Mouse (Mus musculus) liver, embryonic 12.5 days (tissue): ENCODE data around the gene Pakap. TPM values are rescaled to one million over a fixed set of nuclear protein-coding genes. Genes with fewer than 3 reads are reported as not detected.

Experiments
- ATAC-seq: fragments of 200-750 bp; cut with Nextera tagmentation; 2 replicates; pipeline ENCODE4 v1.8.0; 2017; ENCODE audit warnings: moderate number of reproducible peaks, mild to moderate bottlenecking, moderate library complexity
- H3K27ac ChIP-seq: fragments of 300-500 bp; sonication (generic); 2 replicates; pipeline ENCODE4 v1.5.1; 2016; ENCODE audit warnings: mild to moderate bottlenecking
- H3K27me3 ChIP-seq: fragments of 300-500 bp; sonication (generic); replicated peaks from 2 replicates; pipeline ENCODE4 v1.6.1; 2016; ENCODE audit warnings: mild to moderate bottlenecking, moderate library complexity
- H3K36me3 ChIP-seq: fragments of 300-500 bp; sonication (generic); 2 replicates; pipeline ENCODE4 v1.6.1; 2016; ENCODE audit warnings: mild to moderate bottlenecking, moderate library complexity
- H3K4me1 ChIP-seq: fragments of 300-500 bp; sonication (generic); 2 replicates; pipeline ENCODE4 v1.6.1; 2016
- H3K4me2 ChIP-seq: fragments of 300-500 bp; sonication (generic); 2 replicates; pipeline ENCODE4 v1.6.1; 2016; ENCODE audit warnings: mild to moderate bottlenecking, moderate library complexity
- H3K4me3 ChIP-seq: fragments of 300-500 bp; sonication (generic); 2 replicates; pipeline ENCODE4 v1.5.1; 2016; ENCODE audit warnings: mild to moderate bottlenecking, moderate library complexity
- H3K9ac ChIP-seq: fragments of 300-500 bp; sonication (generic); 2 replicates; pipeline ENCODE4 v1.6.1; 2016; ENCODE audit warnings: mild to moderate bottlenecking, moderate library complexity
- H3K9me3 ChIP-seq: fragments of 300-500 bp; sonication (generic); replicated peaks from 2 replicates; pipeline ENCODE4 v1.6.1; 2016; ENCODE audit warnings: mild to moderate bottlenecking, moderate library complexity
- WGBS: fragments of 180-500 bp; shearing (Covaris S2); methylation state at CpG from one replicate; pipeline ENCODE4 v1.1.7; 2016; ENCODE audit not compliant: insufficient replicate concordance; 5-methylcytosine and 5-hydroxymethylcytosine counted together
- polyA plus RNA-seq: library from polyadenylated mRNA; unstranded; fragments of >200 nt; fragmentation: Nextera tagmentation; extraction: Ambion mirVana; gene quantifications from 2 replicates; pipeline ENCODE4 v1.2.1, GENCODE M21; 2016

Gene Pakap
- polyA plus RNA-seq, 1 experiment from 2014 or later: 2.1 TPM

DNA sequence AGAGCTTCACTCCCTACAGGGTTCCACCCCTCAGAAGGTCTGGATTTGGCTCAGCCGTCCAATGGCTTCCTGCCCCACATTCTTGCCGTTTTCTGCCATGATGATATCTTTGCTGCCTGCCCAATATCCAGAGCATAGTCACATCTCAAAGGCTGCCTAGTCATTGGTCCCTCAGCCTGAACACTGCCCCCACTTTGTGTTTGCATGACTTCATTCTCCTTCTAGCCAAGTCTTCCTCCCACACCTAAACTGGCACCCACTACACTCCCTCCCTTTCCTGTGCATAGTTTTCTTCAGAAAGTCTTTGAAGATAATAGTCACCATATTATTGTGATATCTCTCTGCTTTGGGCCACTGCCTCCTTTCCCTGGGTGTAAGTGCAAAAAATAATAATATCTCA lies 10.9 kb upstream of the Pakap start:
- no peak overlapping the region for H3K4me2 ChIP-seq
- H3K4me3 ChIP-seq: no peak overlapping the region
- H3K27ac ChIP-seq: no peak overlapping the region
- no peaks in the 10 kb centered on the region for H3K9me3 ChIP-seq
- no peaks in the 10 kb centered on the region for H3K27me3 ChIP-seq
- 59% methylated on average over 2 of the region's 2 CpGs for WGBS
- no peaks in the 10 kb centered on the region for H3K4me1 ChIP-seq
- no peak for ATAC-seq
- no peak overlapping the region for H3K9ac ChIP-seq
- H3K36me3 ChIP-seq: no peaks in the 10 kb centered on the region

DNA sequence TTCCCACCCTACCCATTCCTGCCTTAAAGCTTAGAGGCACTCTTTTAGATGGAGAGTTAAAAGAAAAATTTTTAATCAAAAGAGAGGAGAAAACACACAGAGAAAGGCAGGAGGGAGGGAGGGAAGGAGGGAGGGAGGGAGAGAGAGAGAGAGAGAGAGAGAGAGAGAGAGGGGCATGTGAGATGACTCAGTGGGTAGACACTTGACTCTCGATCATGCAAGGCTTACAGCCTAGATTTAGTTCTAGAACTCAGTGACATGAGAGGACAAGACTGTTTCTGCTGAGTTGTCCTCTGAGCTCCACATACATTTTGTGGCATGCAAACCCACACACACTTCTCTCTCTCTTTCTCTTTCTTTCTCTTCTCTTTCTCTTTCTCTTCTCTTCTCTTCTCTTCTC lies 8.5 kb upstream of the Pakap start:
- no peak overlapping the region for H3K27ac ChIP-seq
- no peaks in the 10 kb centered on the region for H3K27me3 ChIP-seq
- H3K9ac ChIP-seq: no peak overlapping the region
- no peaks in the 10 kb centered on the region for H3K4me1 ChIP-seq
- no peak for ATAC-seq
- H3K36me3 ChIP-seq: no peaks in the 10 kb centered on the region
- 40% methylated on average over 1 of the region's 1 CpGs for WGBS
- no peaks in the 10 kb centered on the region for H3K9me3 ChIP-seq
- no peak overlapping the region for H3K4me2 ChIP-seq
- no peak overlapping the region for H3K4me3 ChIP-seq

DNA sequence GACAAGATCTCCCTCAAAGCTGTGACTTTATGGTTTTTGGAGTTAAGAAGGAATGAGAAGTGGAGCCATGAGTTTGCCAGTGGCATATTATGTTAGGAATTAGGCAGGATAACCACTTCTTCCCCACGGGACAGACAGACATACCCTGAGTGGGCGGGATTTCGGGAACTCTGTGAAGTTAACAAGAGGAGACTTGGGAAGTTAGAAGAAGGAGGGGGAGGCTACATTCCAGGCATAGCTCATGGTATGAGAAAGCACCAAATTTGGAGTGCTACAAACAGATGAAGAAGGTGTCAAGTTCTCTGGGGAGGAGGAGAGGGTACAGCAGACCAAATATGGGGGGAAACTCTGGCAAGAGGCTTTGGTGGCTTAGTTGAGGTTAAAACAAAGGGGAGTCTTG lies 8.0 kb upstream of the Pakap start:
- no peak for ATAC-seq
- no peaks in the 10 kb centered on the region for H3K9me3 ChIP-seq
- WGBS: 27% methylated on average over 3 of the region's 3 CpGs
- no peaks in the 10 kb centered on the region for H3K36me3 ChIP-seq
- H3K4me2 ChIP-seq: no peak overlapping the region
- H3K27me3 ChIP-seq: no peaks in the 10 kb centered on the region
- no peak overlapping the region for H3K4me3 ChIP-seq
- H3K9ac ChIP-seq: no peak overlapping the region
- no peaks in the 10 kb centered on the region for H3K4me1 ChIP-seq
- no peak overlapping the region for H3K27ac ChIP-seq

DNA sequence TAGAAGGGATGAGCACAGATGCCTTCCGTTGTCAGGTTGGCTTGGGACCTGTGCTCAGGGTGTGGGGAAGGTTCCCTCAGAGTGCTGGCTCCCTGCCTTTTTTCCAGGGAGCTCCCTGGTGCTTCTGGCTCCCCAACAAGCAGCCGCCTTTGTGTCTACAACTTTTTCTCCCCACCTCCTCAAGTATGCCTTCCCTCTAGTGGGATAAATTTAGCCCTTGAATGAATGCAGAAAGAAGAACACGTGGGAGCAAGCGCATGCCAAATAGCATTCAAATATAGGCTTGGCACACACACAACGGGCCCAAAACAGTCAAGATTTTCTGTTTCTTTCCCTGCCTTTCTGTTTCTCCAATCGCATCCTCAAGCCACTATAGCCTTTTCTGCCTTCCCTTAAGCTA lies 6.9 kb upstream of the Pakap start:
- Histone ChIP-seq H3K27ac (no peak overlapping the region), H3K4me1 (no peaks in the 10 kb centered on the region), H3K9ac (no peak overlapping the region), H3K4me3 (no peak overlapping the region), H3K9me3 (no peaks in the 10 kb centered on the region), H3K36me3 (no peaks in the 10 kb centered on the region), H3K4me2 (no peak overlapping the region), H3K27me3 (no peaks in the 10 kb centered on the region)
- 53% methylated on average over 6 of the region's 6 CpGs for WGBS
- no peak for ATAC-seq

DNA sequence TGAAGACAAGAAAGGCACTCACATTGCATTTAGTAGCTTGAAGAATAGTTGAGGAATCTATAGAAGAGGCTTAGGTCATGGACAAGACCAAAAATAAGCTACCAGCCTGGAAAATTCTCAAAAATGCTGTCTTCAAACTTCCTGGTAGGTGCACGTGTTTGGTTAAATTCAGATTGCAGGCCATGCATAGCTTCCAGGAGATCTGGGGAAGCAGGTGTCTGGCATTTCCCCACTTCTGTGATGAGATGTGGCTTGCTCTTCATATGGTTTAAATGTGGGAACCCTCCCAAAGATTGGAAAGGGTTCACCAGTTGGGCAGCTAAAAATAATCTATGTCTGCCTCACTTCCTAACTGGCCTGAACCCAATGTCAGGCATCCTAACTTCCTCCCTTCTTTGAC lies 2.7 kb upstream of the Pakap start:
- H3K9me3 ChIP-seq: no peaks in the 10 kb centered on the region
- H3K4me3 ChIP-seq: no peak overlapping the region
- peaks cover 30% of the 10 kb centered on the region for H3K27me3 ChIP-seq
- H3K36me3 ChIP-seq: no peaks in the 10 kb centered on the region
- H3K9ac ChIP-seq: no peak overlapping the region
- no peak overlapping the region for H3K27ac ChIP-seq
- 50% methylated on average over 1 of the region's 1 CpGs for WGBS
- no peaks in the 10 kb centered on the region for H3K4me1 ChIP-seq
- H3K4me2 ChIP-seq: no peak overlapping the region
- ATAC-seq: no peak

DNA sequence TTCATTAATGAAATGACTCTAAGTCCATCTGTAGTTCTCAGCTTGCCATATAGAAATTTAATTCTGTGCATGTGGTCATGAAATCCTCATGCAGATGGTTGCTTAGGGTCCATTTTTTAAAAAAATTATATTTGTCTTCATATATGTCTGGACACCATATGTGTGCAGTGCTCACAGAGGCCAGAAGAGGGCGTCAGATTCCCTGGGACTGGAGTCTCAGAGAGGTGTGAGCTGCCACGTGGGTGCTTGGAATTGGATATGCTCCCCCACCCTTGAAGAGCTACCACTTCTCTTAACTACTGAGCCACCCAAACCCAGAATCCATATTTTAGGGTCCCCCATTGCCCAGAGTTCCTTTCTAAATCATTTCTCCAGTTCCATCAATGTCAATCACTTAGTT lies 2.2 kb upstream of the Pakap start:
- Histone ChIP-seq H3K4me2 (no peak overlapping the region), H3K27ac (no peak overlapping the region), H3K4me3 (no peak overlapping the region), H3K9me3 (no peaks in the 10 kb centered on the region), H3K4me1 (no peaks in the 10 kb centered on the region), H3K9ac (no peak overlapping the region), H3K36me3 (no peaks in the 10 kb centered on the region), H3K27me3 (peaks cover 30% of the 10 kb centered on the region)
- no peak for ATAC-seq
- WGBS: 47% methylated on average over 2 of the region's 2 CpGs

DNA sequence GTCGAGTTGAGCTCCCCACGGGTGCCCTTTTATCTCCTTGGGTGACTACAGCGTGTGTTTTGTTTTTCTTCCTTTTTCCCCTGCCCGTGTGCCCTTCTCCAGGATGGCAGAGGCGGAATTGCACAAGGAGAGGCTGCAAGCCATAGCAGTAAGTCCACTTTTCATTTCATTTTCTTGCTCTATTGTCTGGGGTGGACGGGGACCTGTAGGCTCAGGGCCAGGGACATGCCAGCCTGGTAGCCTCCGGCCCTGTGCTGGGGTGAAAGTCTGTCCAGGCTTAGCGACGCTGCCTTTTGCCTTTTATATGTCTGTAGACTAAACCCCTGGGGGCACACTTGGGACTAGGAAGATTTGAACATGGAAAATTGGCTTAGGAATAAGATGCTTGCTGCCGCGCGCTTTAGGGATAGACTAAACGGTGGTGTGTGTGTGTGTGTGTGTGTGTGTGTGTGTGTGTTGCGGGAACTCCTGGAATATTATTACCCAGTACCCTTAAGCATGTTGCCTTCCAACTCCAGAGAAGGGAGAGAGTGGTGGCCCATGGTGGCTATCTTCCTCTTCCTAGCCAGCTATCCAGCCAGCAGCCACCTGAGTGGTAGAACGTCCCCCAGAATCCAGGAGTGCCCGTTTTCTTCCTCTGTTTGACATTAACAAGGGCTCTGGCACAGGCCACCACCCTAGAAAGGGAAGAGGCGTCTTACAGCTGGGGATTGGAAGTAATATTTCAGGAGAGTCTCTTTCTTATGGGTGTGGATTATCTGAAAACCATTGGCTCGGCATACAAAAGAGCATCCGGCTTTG lies 489 bp downstream of the Pakap start:
- Histone ChIP-seq H3K9me3 (no peaks in the 10 kb centered on the region), H3K9ac (no peak overlapping the region), H3K27ac (no peak overlapping the region), H3K4me3 (peak overlapping the region; percentile 44), H3K27me3 (peaks cover 30% of the 10 kb centered on the region), H3K36me3 (no peaks in the 10 kb centered on the region), H3K4me2 (peak overlapping the region; percentile 61), H3K4me1 (no peaks in the 10 kb centered on the region)
- WGBS: 52% methylated on average over 19 of the region's 19 CpGs
- ATAC-seq: no peak

DNA sequence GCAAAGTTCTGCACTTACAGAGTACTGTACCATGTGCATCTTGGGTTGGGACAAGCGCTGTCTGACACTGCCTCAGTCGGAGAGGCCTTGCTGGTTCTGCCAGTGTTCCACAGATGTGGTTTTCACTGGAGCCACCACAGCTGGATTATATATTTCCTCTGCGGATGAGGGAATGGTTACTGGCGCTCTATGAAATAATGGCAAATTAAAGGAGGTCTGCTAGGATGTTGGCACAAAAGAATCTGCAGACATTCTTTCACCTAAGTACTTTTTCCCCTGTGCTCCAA lies 1.0 kb downstream of the Pakap start:
- Histone ChIP-seq H3K9me3 (no peaks in the 10 kb centered on the region), H3K27me3 (peaks cover 30% of the 10 kb centered on the region), H3K4me1 (no peaks in the 10 kb centered on the region), H3K4me2 (no peak overlapping the region), H3K36me3 (no peaks in the 10 kb centered on the region), H3K9ac (no peak overlapping the region), H3K4me3 (no peak overlapping the region), H3K27ac (no peak overlapping the region)
- ATAC-seq: no peak
- 88% methylated on average over 4 of the region's 4 CpGs for WGBS

DNA sequence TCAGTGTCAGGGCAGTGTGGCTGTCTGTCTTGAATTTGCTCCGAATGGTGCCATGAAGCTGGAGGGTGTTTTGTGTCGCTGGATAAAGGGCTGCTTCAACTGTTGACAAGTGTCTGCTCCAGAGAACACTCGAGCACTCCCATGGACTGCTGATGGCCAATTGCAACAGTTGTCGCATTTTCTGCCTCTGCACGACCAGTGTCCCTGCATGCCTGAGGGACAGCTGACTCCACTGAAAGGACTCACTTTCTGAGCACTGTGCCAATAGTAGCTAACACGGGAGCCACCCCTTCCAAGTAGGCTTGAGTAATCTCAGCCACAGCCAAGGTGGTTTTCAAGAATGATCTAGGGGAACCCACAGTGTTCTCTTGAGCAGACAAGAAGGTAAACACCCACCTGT lies 1.7 kb downstream of the Pakap start:
- no peaks in the 10 kb centered on the region for H3K36me3 ChIP-seq
- no peaks in the 10 kb centered on the region for H3K4me1 ChIP-seq
- no peak overlapping the region for H3K9ac ChIP-seq
- no peak overlapping the region for H3K27ac ChIP-seq
- peaks cover 30% of the 10 kb centered on the region for H3K27me3 ChIP-seq
- H3K4me2 ChIP-seq: no peak overlapping the region
- no peak for ATAC-seq
- 57% methylated on average over 6 of the region's 6 CpGs for WGBS
- H3K9me3 ChIP-seq: no peaks in the 10 kb centered on the region
- no peak overlapping the region for H3K4me3 ChIP-seq

DNA sequence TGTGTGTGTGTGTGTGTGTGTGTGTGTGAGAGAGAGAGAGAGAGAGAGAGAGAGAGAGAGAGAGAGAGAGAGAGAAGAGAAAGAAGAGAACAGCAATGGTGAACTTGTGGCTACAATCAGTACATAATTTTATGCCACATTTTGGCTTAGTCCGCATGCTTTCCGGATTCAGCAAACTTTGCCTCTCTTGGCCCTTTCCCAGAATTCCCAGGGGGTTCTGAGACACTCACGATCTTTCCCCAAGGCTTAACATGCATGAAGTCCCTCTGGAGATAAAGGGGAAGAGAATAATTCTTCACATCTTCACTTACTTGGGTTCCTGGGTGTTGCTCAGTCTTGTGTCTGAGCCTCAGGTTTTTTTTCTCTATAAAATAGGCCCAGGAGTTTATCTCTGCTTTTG lies 2.2 kb downstream of the Pakap start:
- no peaks in the 10 kb centered on the region for H3K36me3 ChIP-seq
- no peak overlapping the region for H3K4me2 ChIP-seq
- 48% methylated on average over 3 of the region's 3 CpGs for WGBS
- no peaks in the 10 kb centered on the region for H3K9me3 ChIP-seq
- H3K4me1 ChIP-seq: no peaks in the 10 kb centered on the region
- ATAC-seq: no peak
- H3K27me3 ChIP-seq: peaks cover 30% of the 10 kb centered on the region
- no peak overlapping the region for H3K9ac ChIP-seq
- no peak overlapping the region for H3K4me3 ChIP-seq
- no peak overlapping the region for H3K27ac ChIP-seq

DNA sequence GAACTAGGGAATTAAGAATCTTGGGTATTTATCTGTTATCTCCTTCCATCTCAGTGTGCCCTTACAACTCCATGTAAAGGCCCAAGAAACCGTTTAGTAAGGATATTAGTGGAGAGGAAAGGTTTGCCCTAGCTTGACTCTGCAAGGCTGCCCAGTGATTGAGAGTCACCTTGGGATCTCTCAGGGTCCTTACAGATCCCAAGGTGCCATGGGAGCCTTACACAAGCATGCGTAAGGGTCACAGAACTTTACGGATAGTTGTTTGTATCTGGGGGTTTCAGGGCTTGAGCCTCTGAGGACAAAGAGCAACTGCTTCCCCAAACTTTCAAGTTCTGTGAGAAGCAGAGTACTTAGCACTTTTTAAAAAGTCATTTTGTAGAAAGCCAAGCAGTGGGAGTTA lies 6.2 kb downstream of the Pakap start:
- Histone ChIP-seq H3K27me3 (no peaks in the 10 kb centered on the region), H3K4me1 (no peaks in the 10 kb centered on the region), H3K27ac (no peak overlapping the region), H3K36me3 (no peaks in the 10 kb centered on the region), H3K4me3 (no peak overlapping the region), H3K9ac (no peak overlapping the region), H3K4me2 (no peak overlapping the region), H3K9me3 (no peaks in the 10 kb centered on the region)
- WGBS: 72% methylated on average over 3 of the region's 3 CpGs
- ATAC-seq: no peak

DNA sequence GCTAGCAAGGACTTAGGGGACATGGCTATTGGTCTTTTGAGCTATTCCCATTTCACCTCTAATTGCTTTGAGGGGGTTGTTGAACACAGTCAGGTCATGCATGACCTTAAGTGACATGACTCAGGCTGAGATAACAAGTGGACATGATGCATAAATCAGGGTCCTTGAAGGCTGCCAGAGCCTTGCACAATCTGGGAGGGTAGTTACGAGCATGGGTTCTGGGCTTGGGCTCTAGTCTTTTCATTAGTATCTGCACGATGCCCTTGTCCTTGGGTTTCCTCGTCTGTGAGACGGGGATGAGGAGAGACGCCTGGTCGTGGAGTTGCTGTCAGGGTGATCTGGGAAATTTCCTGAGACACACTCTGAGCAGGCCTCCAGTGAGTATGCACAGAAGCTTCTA lies 6.7 kb downstream of the Pakap start:
- Histone ChIP-seq H3K9ac (no peak overlapping the region), H3K36me3 (no peaks in the 10 kb centered on the region), H3K4me1 (no peaks in the 10 kb centered on the region), H3K4me2 (no peak overlapping the region), H3K27me3 (no peaks in the 10 kb centered on the region), H3K4me3 (no peak overlapping the region), H3K9me3 (no peaks in the 10 kb centered on the region), H3K27ac (no peak overlapping the region)
- 65% methylated on average over 6 of the region's 6 CpGs for WGBS
- ATAC-seq: no peak

DNA sequence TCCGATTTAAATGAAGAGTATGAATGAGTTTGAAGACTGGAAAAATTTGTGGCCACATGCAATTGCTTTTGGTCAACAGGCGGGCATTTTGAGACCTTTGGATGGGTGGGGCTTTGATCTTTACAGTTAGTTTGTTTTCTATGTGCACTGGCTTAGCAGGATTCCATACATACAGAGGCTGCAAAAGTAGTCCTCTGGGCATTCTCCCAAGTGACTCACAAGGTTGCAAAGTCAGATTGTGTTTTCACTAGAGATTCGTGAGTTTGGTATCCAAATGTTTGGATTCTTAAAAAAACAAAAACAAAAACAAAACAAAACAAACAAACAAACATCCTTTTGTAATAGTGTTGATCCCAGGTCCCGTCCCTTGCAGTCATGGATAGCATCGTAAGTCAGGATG lies 7.7 kb downstream of the Pakap start:
- H3K9me3 ChIP-seq: no peaks in the 10 kb centered on the region
- H3K27ac ChIP-seq: no peak overlapping the region
- ATAC-seq: no peak
- H3K36me3 ChIP-seq: no peaks in the 10 kb centered on the region
- no peak overlapping the region for H3K4me3 ChIP-seq
- no peak overlapping the region for H3K9ac ChIP-seq
- no peak overlapping the region for H3K4me2 ChIP-seq
- H3K4me1 ChIP-seq: no peaks in the 10 kb centered on the region
- no peaks in the 10 kb centered on the region for H3K27me3 ChIP-seq
- WGBS: 65% methylated on average over 5 of the region's 5 CpGs
